Comparison of ENCODE assay signal across 8 mouse cellular contexts in genomic region chr5:118015028-118015427, GRCm38 (mm10). TPM values are rescaled to one million over a fixed set of nuclear protein-coding genes. Genes with fewer than 3 reads are reported as not detected.
A peak's percentile ranks its signal among the peaks of the same experiment; 100 is the strongest.
DNase-seq lines count a peak whose midpoint lies in the region; ATAC-seq and TF ChIP-seq lines count a peak whose summit lies in the region.

No protein-coding gene starts in this region.

- H3K4me2 ChIP-seq in lung, embryonic 14.5 days, result no peak overlapping the region
- no peak overlapping the region for H3K4me2 ChIP-seq in hindbrain, embryonic 12.5 days (replicated peaks)

- ATAC-seq in lung, embryonic 14.5 days (ENCODE audit: insufficient read depth), result peak; percentile 28; the same call in 1 of the 2 replicates
- ATAC-seq in hindbrain, embryonic 12.5 days (ENCODE audit: low FRiP score), result 0 out of 2 replicates have a peak, but pooled peaks have one; percentile 44

- 0 out of 2 replicates have a peak, but pooled peaks cover 3% of the 10 kb centered on the region for H3K27me3 ChIP-seq in lung, embryonic 14.5 days (ENCODE audit: insufficient read depth, low read length)
- H3K27me3 ChIP-seq in forebrain, embryonic 10.5 days (ENCODE audit: poor library complexity, severe bottlenecking), result peaks cover 8% of the 10 kb centered on the region; the same call in 1 of the 2 replicates
- no peaks in the 10 kb centered on the region for H3K27me3 ChIP-seq in hindbrain, embryonic 12.5 days

- TF ChIP-seq CTCF in lung, embryonic 14.5 days (IDR thresholded peaks at IDR 0.05; ENCODE audit: low read depth), result no peak

- H3K4me3 ChIP-seq in lung, embryonic 14.5 days (ENCODE audit: low read depth, low read length), result no peak overlapping the region
- no peak overlapping the region for H3K4me3 ChIP-seq in forebrain, embryonic 10.5 days
- no peak overlapping the region for H3K4me3 ChIP-seq in hindbrain, embryonic 12.5 days

- H3K27ac ChIP-seq in lung, embryonic 14.5 days (ENCODE audit: low read depth), result no peak overlapping the region
- H3K27ac ChIP-seq in forebrain, embryonic 10.5 days, result peak overlapping the region; percentile 40
- H3K27ac ChIP-seq in hindbrain, embryonic 12.5 days, result no peak overlapping the region

- peaks cover 8% of the 10 kb centered on the region for H3K36me3 ChIP-seq in lung, embryonic 14.5 days (ENCODE audit: insufficient read depth)
- peaks cover 15% of the 10 kb centered on the region for H3K36me3 ChIP-seq in forebrain, embryonic 10.5 days (replicated peaks)
- H3K36me3 ChIP-seq in hindbrain, embryonic 12.5 days, result peaks cover 10% of the 10 kb centered on the region

- no peaks in the 10 kb centered on the region for H3K4me1 ChIP-seq in lung, embryonic 14.5 days (ENCODE audit: insufficient read depth)
- peaks cover 9% of the 10 kb centered on the region for H3K4me1 ChIP-seq in forebrain, embryonic 10.5 days
- peaks cover 21% of the 10 kb centered on the region for H3K4me1 ChIP-seq in hindbrain, embryonic 12.5 days

- WGBS in lung, embryonic 14.5 days, result 21% methylated on average over 12 of the region's 12 CpGs
- 21% methylated on average over 12 of the region's 12 CpGs for WGBS in forebrain, embryonic 10.5 days
- 22% methylated on average over 12 of the region's 12 CpGs for WGBS in hindbrain, embryonic 12.5 days

- H3K9me3 ChIP-seq in lung, embryonic 14.5 days (ENCODE audit: low read depth, low read length), result no peaks in the 10 kb centered on the region
- H3K9me3 ChIP-seq in forebrain, embryonic 10.5 days, result no peaks in the 10 kb centered on the region
- no peaks in the 10 kb centered on the region for H3K9me3 ChIP-seq in hindbrain, embryonic 12.5 days (replicated peaks)

- H3K9ac ChIP-seq in lung, embryonic 14.5 days, result no peak overlapping the region
- peak overlapping the region; percentile 13; the same call in 1 of the 2 replicates for H3K9ac ChIP-seq in hindbrain, embryonic 12.5 days

- peak; percentile 69 for DNase-seq in lung, embryonic 14.5 days
- no peak for DNase-seq in lung, postnatal 25 days (ENCODE audit: low spot score)
- peak; percentile 72 for DNase-seq in adipocyte (ENCODE audit: low spot score)
- DNase-seq in forebrain, embryonic 10.5 days (ENCODE audit: extremely low spot score, low spot score), result no peak
- peak; percentile 79 for DNase-seq in ovary, postnatal 36 days (ENCODE audit: low spot score)
- DNase-seq in frontal cortex, postnatal 14 days (ENCODE audit: low spot score in 2 of 2), result no peak
- DNase-seq in liver, result no peak

RNA-seq across cellular contexts. Expression of gene Tesc, which starts 12.5 kb away (rescaled TPM):
- 5.3 and 5.6 TPM in 2 replicates for polyA plus RNA-seq in lung, embryonic 14.5 days (2014; fragmentation: Nextera tagmentation; extraction: Ambion mirVana)
- 0.52 and 0.92 TPM in 2 replicates for polyA plus RNA-seq in forebrain, embryonic 10.5 days (2016; fragmentation: Nextera tagmentation; extraction: Ambion mirVana)
- 0.53 and 0.56 TPM in 2 replicates for polyA plus RNA-seq in hindbrain, embryonic 12.5 days (2016; fragmentation: Nextera tagmentation; extraction: Ambion mirVana)

RNA-seq across cellular contexts. Expression of gene Fbxo21, which starts 38.5 kb away (rescaled TPM):
- 61.5 and 64.3 TPM in 2 replicates for polyA plus RNA-seq in lung, embryonic 14.5 days (2014; fragmentation: Nextera tagmentation; extraction: Ambion mirVana)
- 105 and 107 TPM in 2 replicates for polyA plus RNA-seq in forebrain, embryonic 10.5 days (2016; fragmentation: Nextera tagmentation; extraction: Ambion mirVana)
- 132 and 133 TPM in 2 replicates for polyA plus RNA-seq in hindbrain, embryonic 12.5 days (2016; fragmentation: Nextera tagmentation; extraction: Ambion mirVana)

Comparison
In these comparisons a context has a peak if more than half of its experiments do, and no peak if none do; other contexts are left out.
1. DNase-seq: peak in lung, embryonic 14.5 days (single experiment), adipocyte (single experiment) and ovary, postnatal 36 days (single experiment); none in lung, postnatal 25 days (single experiment), forebrain, embryonic 10.5 days (single experiment), frontal cortex, postnatal 14 days (0 of 2) and liver (single experiment).